Mouse (Mus musculus): ENCODE data around the gene Efna2. TPM values are rescaled to one million over a fixed set of nuclear protein-coding genes. Genes with fewer than 3 reads are reported as not detected.

Gene Efna2
- polyA plus RNA-seq, 1 experiment from 2014 or later = 6.5 TPM

GRCm38 (mm10) chr10:80155277-80155676 lies 24.0 kb upstream of the Efna2 start:
- 77% methylated on average over 1 of the region's 1 CpGs for WGBS
- Histone ChIP-seq H3K4me2 (replicated peaks; ENCODE audit: low read depth) (no peak overlapping the region), H3K27me3 (ENCODE audit: control insufficient read depth, insufficient read depth, low read length) (no peaks in the 10 kb centered on the region), H3K4me3 (ENCODE audit: low read depth, low read length) (no peak overlapping the region), H3K36me3 (ENCODE audit: control insufficient read depth, insufficient read depth, low read length) (peaks cover 36% of the 10 kb centered on the region), H3K4me1 (replicated peaks; ENCODE audit: control insufficient read depth, insufficient read depth) (peaks cover 29% of the 10 kb centered on the region), H3K9ac (ENCODE audit: low read length) (no peak overlapping the region), H3K27ac (replicated peaks) (peak overlapping the region; percentile 58), H3K9me3 (ENCODE audit: control insufficient read depth, low read length) (no peaks in the 10 kb centered on the region)
- DNase-seq (ENCODE audit: low spot score) (no peak), ATAC-seq (ENCODE audit: low FRiP score, low TSS enrichment) (no peak)
- TF ChIP-seq EP300 (optimal IDR thresholded peaks at IDR 0.05) (no peak), CTCF (IDR thresholded peaks at IDR 0.05; ENCODE audit: low read depth) (no peak)

- DNase-seq (ENCODE audit: low spot score) = no peak
These were observed 23.1 kb upstream of the Efna2 start for GRCm38 (mm10) chr10:80156002-80156751.

GRCm38 (mm10) chr10:80156752-80157053 lies 22.6 kb upstream of the Efna2 start:
- no peaks in the 10 kb centered on the region for H3K27me3 ChIP-seq (ENCODE audit: control insufficient read depth, insufficient read depth, low read length)
- DNase-seq (ENCODE audit: low spot score) (no peak), ATAC-seq (ENCODE audit: low FRiP score, low TSS enrichment) (no peak)
- 50% methylated on average over 7 of the region's 7 CpGs for WGBS
- peak overlapping the region; percentile 76 for H3K27ac ChIP-seq (replicated peaks)
- TF ChIP-seq EP300 (optimal IDR thresholded peaks at IDR 0.05) = no peak
- TF ChIP-seq CTCF (IDR thresholded peaks at IDR 0.05; ENCODE audit: low read depth) = no peak
- H3K4me1 ChIP-seq (replicated peaks; ENCODE audit: control insufficient read depth, insufficient read depth) = peaks cover 29% of the 10 kb centered on the region
- H3K9me3 ChIP-seq (ENCODE audit: control insufficient read depth, low read length) = no peaks in the 10 kb centered on the region
- no peak overlapping the region for H3K4me2 ChIP-seq (replicated peaks; ENCODE audit: low read depth)
- H3K4me3 ChIP-seq (ENCODE audit: low read depth, low read length) = no peak overlapping the region
- H3K9ac ChIP-seq (ENCODE audit: low read length) = no peak overlapping the region
- peaks cover 36% of the 10 kb centered on the region for H3K36me3 ChIP-seq (ENCODE audit: control insufficient read depth, insufficient read depth, low read length)

More at GRCm38 (mm10) chr10:80156002-80156751, 23.1 kb upstream of the Efna2 start:
- Histone ChIP-seq H3K27me3 (ENCODE audit: control insufficient read depth, insufficient read depth, low read length) (no peaks in the 10 kb centered on the region), H3K27ac (replicated peaks) (peak overlapping the region; percentile 76), H3K9me3 (ENCODE audit: control insufficient read depth, low read length) (no peaks in the 10 kb centered on the region), H3K4me3 (ENCODE audit: low read depth, low read length) (no peak overlapping the region), H3K9ac (ENCODE audit: low read length) (no peak overlapping the region), H3K4me2 (replicated peaks; ENCODE audit: low read depth) (no peak overlapping the region), H3K36me3 (ENCODE audit: control insufficient read depth, insufficient read depth, low read length) (peaks cover 36% of the 10 kb centered on the region), H3K4me1 (replicated peaks; ENCODE audit: control insufficient read depth, insufficient read depth) (peaks cover 30% of the 10 kb centered on the region)
- whole genome bisulfite sequencing = 75% methylated on average over 28 of the region's 29 CpGs
- no peak for TF ChIP-seq EP300 (optimal IDR thresholded peaks at IDR 0.05)
- no peak for TF ChIP-seq CTCF (IDR thresholded peaks at IDR 0.05; ENCODE audit: low read depth)
- no peak for ATAC-seq (ENCODE audit: low FRiP score, low TSS enrichment)

DNA sequence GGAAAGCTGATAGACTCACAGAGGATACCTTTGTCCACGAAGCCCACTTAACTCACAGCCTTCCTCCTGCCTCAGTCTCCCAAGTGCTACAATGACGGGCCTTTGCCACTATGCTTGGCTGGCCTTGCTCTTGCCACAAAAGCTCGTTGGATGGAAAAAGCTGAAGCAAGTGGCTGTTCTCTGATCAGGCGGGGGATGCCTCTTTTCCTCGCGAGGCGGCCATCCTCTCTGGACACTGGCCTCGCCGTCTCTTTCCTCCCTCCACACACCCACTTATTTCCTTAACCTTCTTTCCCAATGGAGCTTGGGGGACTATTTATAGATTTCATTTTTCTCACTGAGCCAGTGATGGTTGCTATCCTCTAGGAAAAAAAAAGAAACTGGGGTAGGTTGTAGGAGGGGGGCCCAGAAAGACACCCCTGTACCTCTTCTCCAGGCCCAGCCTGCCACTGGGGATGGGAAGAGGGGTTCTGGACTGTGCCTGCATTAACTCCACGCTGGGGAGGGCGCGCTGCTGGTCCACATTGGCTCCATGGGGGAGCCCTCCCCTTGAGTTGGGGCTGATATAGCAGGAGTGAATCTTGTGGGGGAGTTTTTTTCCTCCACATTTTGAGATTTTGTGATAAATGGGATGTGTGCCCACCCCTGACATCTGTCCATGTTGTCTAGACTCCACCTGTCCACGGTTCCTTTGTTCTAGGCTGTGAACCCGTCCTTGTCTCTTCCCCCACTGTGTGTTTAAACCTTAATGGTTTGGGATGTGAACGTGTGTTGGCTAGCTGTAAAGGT lies 21.9 kb upstream of the Efna2 start:
- peaks cover 36% of the 10 kb centered on the region for H3K36me3 ChIP-seq (ENCODE audit: control insufficient read depth, insufficient read depth, low read length)
- H3K27ac ChIP-seq (replicated peaks) = peak overlapping the region; percentile 76
- H3K4me2 ChIP-seq (replicated peaks; ENCODE audit: low read depth) = no peak overlapping the region
- H3K9ac ChIP-seq (ENCODE audit: low read length) = no peak overlapping the region
- no peaks in the 10 kb centered on the region for H3K9me3 ChIP-seq (ENCODE audit: control insufficient read depth, low read length)
- DNase-seq (ENCODE audit: low spot score) (no peak), ATAC-seq (ENCODE audit: low FRiP score, low TSS enrichment) (no peak)
- H3K4me3 ChIP-seq (ENCODE audit: low read depth, low read length) = no peak overlapping the region
- 61% methylated on average over 15 of the region's 15 CpGs for WGBS
- no peak for TF ChIP-seq CTCF (IDR thresholded peaks at IDR 0.05; ENCODE audit: low read depth)
- no peak for TF ChIP-seq EP300 (optimal IDR thresholded peaks at IDR 0.05)
- peaks cover 26% of the 10 kb centered on the region for H3K4me1 ChIP-seq (replicated peaks; ENCODE audit: control insufficient read depth, insufficient read depth)
- H3K27me3 ChIP-seq (ENCODE audit: control insufficient read depth, insufficient read depth, low read length) = no peaks in the 10 kb centered on the region

- peaks cover 18% of the 10 kb centered on the region for H3K4me1 ChIP-seq (replicated peaks; ENCODE audit: control insufficient read depth, insufficient read depth)
- WGBS = 7% methylated on average over 18 of the region's 18 CpGs
- peaks cover 33% of the 10 kb centered on the region for H3K36me3 ChIP-seq (ENCODE audit: control insufficient read depth, insufficient read depth, low read length)
- no peak for TF ChIP-seq CTCF (IDR thresholded peaks at IDR 0.05; ENCODE audit: low read depth)
- no peak for TF ChIP-seq EP300 (optimal IDR thresholded peaks at IDR 0.05)
- DNase-seq (ENCODE audit: low spot score) (peak; percentile 84), ATAC-seq (ENCODE audit: low FRiP score, low TSS enrichment) (peak; percentile 33)
- peak overlapping the region; percentile 97 for H3K27ac ChIP-seq (replicated peaks)
- no peaks in the 10 kb centered on the region for H3K27me3 ChIP-seq (ENCODE audit: control insufficient read depth, insufficient read depth, low read length)
- H3K9me3 ChIP-seq (ENCODE audit: control insufficient read depth, low read length) = no peaks in the 10 kb centered on the region
- no peak overlapping the region for H3K4me3 ChIP-seq (ENCODE audit: low read depth, low read length)
- H3K4me2 ChIP-seq (replicated peaks; ENCODE audit: low read depth) = peak overlapping the region; percentile 68
- H3K9ac ChIP-seq (ENCODE audit: low read length) = peak overlapping the region; percentile 31; the same call in 1 of the 2 replicates
These were observed 20.8 kb upstream of the Efna2 start for GRCm38 (mm10) chr10:80158307-80158986.

Data from stomach, postnatal 0 days (tissue).